In the genomic region with DNA sequence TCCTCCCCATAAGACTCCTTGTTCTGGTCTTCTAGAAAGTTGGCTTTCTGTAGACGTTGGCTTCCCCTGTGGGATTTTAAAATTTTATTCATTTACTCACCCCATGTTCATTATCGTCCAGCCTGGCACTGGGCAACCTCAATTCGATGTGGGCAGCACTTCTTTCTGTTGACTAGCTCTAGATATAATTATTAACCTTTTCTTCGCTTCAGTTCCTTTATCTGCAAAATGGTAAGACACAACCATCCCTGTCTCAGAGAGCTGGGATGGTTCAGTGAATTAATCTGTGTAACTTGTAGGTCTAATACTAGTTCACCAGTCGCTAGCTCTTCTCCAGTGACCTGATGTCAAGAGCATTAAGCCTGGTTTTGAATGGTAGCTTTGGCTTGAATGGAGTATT, we compare ENCODE assay signal across 15 mouse cellular contexts.
"Had no signal": no experiment of that assay in that cellular context is flagged by ENCODE, and none has a peak within 500 bp of the region (broad histone marks: within the 10 kb centered on the region; RNA-seq: fewer than 3 reads in every experiment).

No protein-coding gene starts in this region.

- H3K4me2 ChIP-seq: lung, embryonic 15.5 days; midbrain, embryonic 11.5 days; midbrain, embryonic 13.5 days; midbrain, embryonic 15.5 days; neural tube, embryonic 12.5 days; stomach, embryonic 15.5 days had no signal

- H3K27ac ChIP-seq: lung, embryonic 15.5 days; macrophage; midbrain, embryonic 13.5 days; midbrain, embryonic 15.5 days; neural tube, embryonic 12.5 days; stomach, embryonic 15.5 days; stomach, postnatal 0 days had no signal

- DNase-seq: lung, postnatal 14 days; lung, postnatal 36 days; thymus, adult 2 months; thymus, postnatal 25 days; thymus, postnatal 4 days had no signal

- H3K4me1 ChIP-seq: midbrain, embryonic 15.5 days; neural tube, embryonic 12.5 days; stomach, embryonic 15.5 days had no signal

- H3K27me3 ChIP-seq: lung, embryonic 15.5 days; midbrain, embryonic 13.5 days; midbrain, embryonic 15.5 days; neural tube, embryonic 12.5 days; stomach, embryonic 15.5 days had no signal

- H3K9ac ChIP-seq: lung, embryonic 15.5 days; midbrain, embryonic 13.5 days; midbrain, embryonic 15.5 days; neural tube, embryonic 12.5 days; stomach, embryonic 15.5 days had no signal

- H3K36me3 ChIP-seq: lung, embryonic 15.5 days; midbrain, embryonic 13.5 days; midbrain, embryonic 15.5 days; neural tube, embryonic 12.5 days; stomach, embryonic 15.5 days had no signal

- H3K9me3 ChIP-seq: lung, embryonic 15.5 days; megakaryocyte, embryonic 14.5 days; midbrain, embryonic 13.5 days; midbrain, embryonic 15.5 days; neural tube, embryonic 12.5 days; stomach, embryonic 15.5 days had no signal

- ATAC-seq: lung, postnatal 0 days; midbrain, embryonic 13.5 days; midbrain, embryonic 15.5 days had no signal

- H3K4me3 ChIP-seq: lung, embryonic 15.5 days; megakaryocyte, embryonic 14.5 days; midbrain, embryonic 13.5 days; midbrain, embryonic 15.5 days; neural tube, embryonic 12.5 days; stomach, embryonic 15.5 days had no signal
